Mouse (Mus musculus): ENCODE data around the gene Prdx3. TPM values are rescaled to one million over a fixed set of nuclear protein-coding genes. Genes with fewer than 3 reads are reported as not detected.
A peak's percentile ranks its signal among the peaks of the same experiment; 100 is the strongest.

Prdx3 gene
- polyA plus RNA-seq, 1 experiment from 2014 or later = 95.7 TPM

- no peaks in the 10 kb centered on the region for H3K9me3 ChIP-seq (replicated peaks)
- H3K36me3 ChIP-seq = peaks cover 16% of the 10 kb centered on the region
- H3K4me3 ChIP-seq (replicated peaks) = peak within 1 kb of the TSS; percentile 65
- H3K4me2 ChIP-seq (replicated peaks) = peak within 1 kb of the TSS; percentile 63
- no peaks in the 10 kb centered on the region for H3K27me3 ChIP-seq
- H3K27ac ChIP-seq (replicated peaks) = peak within 1 kb of the TSS; percentile 85
- no peaks in the 10 kb centered on the region for H3K4me1 ChIP-seq
- peak; percentile 98 for ATAC-seq (ENCODE audit: insufficient number of reproducible peaks, low FRiP score, low TSS enrichment, low read depth)
- 3% methylated on average over 30 of the region's 30 CpGs for WGBS
- peak within 1 kb of the TSS; percentile 37; the same call in 1 of the 2 replicates for H3K9ac ChIP-seq
These were observed 13.3 kb downstream of the Prdx3 start, which contains the start of gene Sfxn4 for GRCm38 (mm10) chr19:60860868-60861700. TSS of gene Sfxn4 (minus strand) at chr19:60861479.

GRCm38 (mm10) chr19:60845731-60846130 is 28.6 kb downstream of the Prdx3 start:
- Histone ChIP-seq H3K4me3 (replicated peaks) (no peak overlapping the region), H3K27ac (replicated peaks) (no peak overlapping the region), H3K27me3 (no peaks in the 10 kb centered on the region), H3K4me1 (no peaks in the 10 kb centered on the region), H3K9me3 (replicated peaks) (no peaks in the 10 kb centered on the region), H3K9ac (no peak overlapping the region), H3K36me3 (peaks cover 19% of the 10 kb centered on the region; the same call in 1 of the 2 replicates), H3K4me2 (replicated peaks) (no peak overlapping the region)
- no peak for ATAC-seq (ENCODE audit: insufficient number of reproducible peaks, low FRiP score, low TSS enrichment, low read depth)

- ATAC-seq (ENCODE audit: insufficient number of reproducible peaks, low FRiP score, low TSS enrichment, low read depth) = no peak
- no peak overlapping the region for H3K27ac ChIP-seq (replicated peaks)
- H3K4me2 ChIP-seq (replicated peaks) = no peak overlapping the region
- peaks cover 38% of the 10 kb centered on the region for H3K36me3 ChIP-seq
- no peaks in the 10 kb centered on the region for H3K4me1 ChIP-seq
- no peak overlapping the region for H3K9ac ChIP-seq
- no peak overlapping the region for H3K4me3 ChIP-seq (replicated peaks)
- no peaks in the 10 kb centered on the region for H3K9me3 ChIP-seq (replicated peaks)
- H3K27me3 ChIP-seq = no peaks in the 10 kb centered on the region
These were observed 31.0 kb downstream of the Prdx3 start for GRCm38 (mm10) chr19:60843324-60843723.

GRCm38 (mm10) chr19:60837747-60838146 is 36.6 kb downstream of the Prdx3 start:
- no peaks in the 10 kb centered on the region for H3K4me1 ChIP-seq
- ATAC-seq (ENCODE audit: insufficient number of reproducible peaks, low FRiP score, low TSS enrichment, low read depth) = no peak
- no peak overlapping the region for H3K4me2 ChIP-seq (replicated peaks)
- peaks cover 62% of the 10 kb centered on the region for H3K36me3 ChIP-seq
- H3K27me3 ChIP-seq = no peaks in the 10 kb centered on the region
- H3K9me3 ChIP-seq (replicated peaks) = no peaks in the 10 kb centered on the region
- H3K27ac ChIP-seq (replicated peaks) = no peak overlapping the region
- no peak overlapping the region for H3K9ac ChIP-seq
- WGBS = 65% methylated on average over 1 of the region's 1 CpGs
- H3K4me3 ChIP-seq (replicated peaks) = no peak overlapping the region

GRCm38 (mm10) chr19:60818677-60819076 is 55.7 kb downstream of the Prdx3 start:
- Histone ChIP-seq H3K4me3 (replicated peaks) (no peak overlapping the region), H3K36me3 (peaks cover 60% of the 10 kb centered on the region), H3K9me3 (replicated peaks) (no peaks in the 10 kb centered on the region), H3K4me1 (no peaks in the 10 kb centered on the region), H3K9ac (no peak overlapping the region), H3K27ac (replicated peaks) (no peak overlapping the region), H3K27me3 (no peaks in the 10 kb centered on the region), H3K4me2 (replicated peaks) (no peak overlapping the region)
- ATAC-seq (ENCODE audit: insufficient number of reproducible peaks, low FRiP score, low TSS enrichment, low read depth) = no peak
- 85% methylated on average over 6 of the region's 6 CpGs for WGBS

Other genes starting within 250 kb of the Prdx3 start
- 1.7 and 2.1 TPM in 2 replicates for gene Nanos1, start 118.6 kb downstream of the Prdx3 start, polyA plus RNA-seq (2015; fragmentation: Nextera tagmentation; extraction: Ambion mirVana)
- 131 and 138 TPM in 2 replicates for gene Eif3a, start 83.9 kb downstream of the Prdx3 start, polyA plus RNA-seq (2015; fragmentation: Nextera tagmentation; extraction: Ambion mirVana)
- 41.4 and 44.6 TPM in 2 replicates for gene Fam45a, start 63.0 kb downstream of the Prdx3 start, polyA plus RNA-seq (2015; fragmentation: Nextera tagmentation; extraction: Ambion mirVana)
- gene Sfxn4, start 13.1 kb downstream of the Prdx3 start, polyA plus RNA-seq (2015; fragmentation: Nextera tagmentation; extraction: Ambion mirVana) = 7.5 and 9.2 TPM in 2 replicates
- 2.1 and 2.8 TPM in 2 replicates for gene Grk5, start 15.2 kb upstream of the Prdx3 start, polyA plus RNA-seq (2015; fragmentation: Nextera tagmentation; extraction: Ambion mirVana)

Data from embryonic facial prominence, embryonic 15.5 days (tissue).